Mouse (Mus musculus): ENCODE measurements around the gene Frem2. TPM values are rescaled to one million over a fixed set of nuclear protein-coding genes. Genes with fewer than 3 reads are reported as not detected.

Gene Frem2
- polyA plus RNA-seq, 1 experiment = 0.02 TPM

GRCm38 (mm10) chr3:53669736-53670135 lies 12.6 kb upstream of the Frem2 start:
- TF ChIP-seq TAL1 (IDR thresholded peaks at IDR 0.05; ENCODE audit: low read length) (no peak), GATA1 (IDR thresholded peaks at IDR 0.05; ENCODE audit: low read length) (no peak)
- Histone ChIP-seq H3K4me1 (ENCODE audit: control insufficient read depth) (peaks cover 7% of the 10 kb centered on the region), H3K27me3 (ENCODE audit: control insufficient read depth) (no peaks in the 10 kb centered on the region), H3K36me3 (ENCODE audit: control insufficient read depth) (no peaks in the 10 kb centered on the region), H3K4me3 (replicated peaks) (no peak overlapping the region), H3K9me3 (ENCODE audit: control insufficient read depth, low read length) (no peaks in the 10 kb centered on the region)

- TF ChIP-seq GATA1 (IDR thresholded peaks at IDR 0.05; ENCODE audit: low read length) (no peak), TAL1 (IDR thresholded peaks at IDR 0.05; ENCODE audit: low read length) (no peak)
- H3K4me1 ChIP-seq (ENCODE audit: control insufficient read depth) = no peaks in the 10 kb centered on the region; the same call in 1 of the 2 replicates
- H3K36me3 ChIP-seq (ENCODE audit: control insufficient read depth) = no peaks in the 10 kb centered on the region
- H3K4me3 ChIP-seq (replicated peaks) = peak overlapping the region; percentile 36
- peaks cover 13% of the 10 kb centered on the region for H3K9me3 ChIP-seq (ENCODE audit: control insufficient read depth, low read length)
- peaks cover 49% of the 10 kb centered on the region for H3K27me3 ChIP-seq (ENCODE audit: control insufficient read depth)
These were observed 784 bp upstream of the Frem2 start for GRCm38 (mm10) chr3:53657744-53658534.

GRCm38 (mm10) chr3:53656328-53656877 lies 752 bp downstream of the Frem2 start:
- Histone ChIP-seq H3K4me3 (replicated peaks) (peak overlapping the region; percentile 47), H3K36me3 (ENCODE audit: control insufficient read depth) (no peaks in the 10 kb centered on the region), H3K4me1 (ENCODE audit: control insufficient read depth) (no peaks in the 10 kb centered on the region; the same call in 1 of the 2 replicates), H3K27me3 (ENCODE audit: control insufficient read depth) (peaks cover 49% of the 10 kb centered on the region), H3K9me3 (ENCODE audit: control insufficient read depth, low read length) (peaks cover 13% of the 10 kb centered on the region)
- TF ChIP-seq TAL1 (IDR thresholded peaks at IDR 0.05; ENCODE audit: low read length) = no peak
- TF ChIP-seq GATA1 (IDR thresholded peaks at IDR 0.05; ENCODE audit: low read length) = no peak

- H3K9me3 ChIP-seq (ENCODE audit: control insufficient read depth, low read length) = peaks cover 13% of the 10 kb centered on the region
- peaks cover 49% of the 10 kb centered on the region for H3K27me3 ChIP-seq (ENCODE audit: control insufficient read depth)
- no peaks in the 10 kb centered on the region; the same call in 1 of the 2 replicates for H3K4me1 ChIP-seq (ENCODE audit: control insufficient read depth)
- no peak for TF ChIP-seq GATA1 (IDR thresholded peaks at IDR 0.05; ENCODE audit: low read length)
- no peak for TF ChIP-seq TAL1 (IDR thresholded peaks at IDR 0.05; ENCODE audit: low read length)
- no peaks in the 10 kb centered on the region for H3K36me3 ChIP-seq (ENCODE audit: control insufficient read depth)
- H3K4me3 ChIP-seq (replicated peaks) = no peak overlapping the region
These were observed 1.8 kb downstream of the Frem2 start for GRCm38 (mm10) chr3:53655343-53655742.

- no peaks in the 10 kb centered on the region for H3K36me3 ChIP-seq (ENCODE audit: control insufficient read depth)
- H3K9me3 ChIP-seq (ENCODE audit: control insufficient read depth, low read length) = peaks cover 8% of the 10 kb centered on the region
- H3K4me1 ChIP-seq (ENCODE audit: control insufficient read depth) = no peaks in the 10 kb centered on the region
- no peak overlapping the region for H3K4me3 ChIP-seq (replicated peaks)
- TF ChIP-seq GATA1 (IDR thresholded peaks at IDR 0.05; ENCODE audit: low read length) (no peak), TAL1 (IDR thresholded peaks at IDR 0.05; ENCODE audit: low read length) (no peak)
- H3K27me3 ChIP-seq (ENCODE audit: control insufficient read depth) = peaks cover 8% of the 10 kb centered on the region
These were observed 7.0 kb downstream of the Frem2 start for GRCm38 (mm10) chr3:53650003-53650748.

GRCm38 (mm10) chr3:53649425-53649824 lies 7.7 kb downstream of the Frem2 start:
- H3K4me1 ChIP-seq (ENCODE audit: control insufficient read depth) = peaks cover 4% of the 10 kb centered on the region
- no peaks in the 10 kb centered on the region for H3K36me3 ChIP-seq (ENCODE audit: control insufficient read depth)
- TF ChIP-seq TAL1 (IDR thresholded peaks at IDR 0.05; ENCODE audit: low read length) (no peak), GATA1 (IDR thresholded peaks at IDR 0.05; ENCODE audit: low read length) (no peak)
- peaks cover 2% of the 10 kb centered on the region for H3K9me3 ChIP-seq (ENCODE audit: control insufficient read depth, low read length)
- H3K4me3 ChIP-seq (replicated peaks) = no peak overlapping the region
- H3K27me3 ChIP-seq (ENCODE audit: control insufficient read depth) = peaks cover under 1% of the 10 kb centered on the region; the same call in 1 of the 2 replicates

- Histone ChIP-seq H3K4me1 (ENCODE audit: control insufficient read depth) (peaks cover 4% of the 10 kb centered on the region), H3K4me3 (replicated peaks) (no peak overlapping the region), H3K36me3 (ENCODE audit: control insufficient read depth) (no peaks in the 10 kb centered on the region), H3K27me3 (ENCODE audit: control insufficient read depth) (no peaks in the 10 kb centered on the region), H3K9me3 (ENCODE audit: control insufficient read depth, low read length) (no peaks in the 10 kb centered on the region; the same call in 1 of the 2 replicates)
- TF ChIP-seq GATA1 (IDR thresholded peaks at IDR 0.05; ENCODE audit: low read length) (no peak), TAL1 (IDR thresholded peaks at IDR 0.05; ENCODE audit: low read length) (no peak)
These were observed 8.3 kb downstream of the Frem2 start for GRCm38 (mm10) chr3:53648902-53649301.

GRCm38 (mm10) chr3:53635948-53636347 lies 21.2 kb downstream of the Frem2 start:
- Histone ChIP-seq H3K27me3 (ENCODE audit: control insufficient read depth) (no peaks in the 10 kb centered on the region), H3K9me3 (ENCODE audit: control insufficient read depth, low read length) (no peaks in the 10 kb centered on the region), H3K4me1 (ENCODE audit: control insufficient read depth) (no peaks in the 10 kb centered on the region), H3K4me3 (replicated peaks) (no peak overlapping the region), H3K36me3 (ENCODE audit: control insufficient read depth) (no peaks in the 10 kb centered on the region)
- TF ChIP-seq TAL1 (IDR thresholded peaks at IDR 0.05; ENCODE audit: low read length) (no peak), GATA1 (IDR thresholded peaks at IDR 0.05; ENCODE audit: low read length) (no peak)

- no peaks in the 10 kb centered on the region for H3K36me3 ChIP-seq (ENCODE audit: control insufficient read depth)
- no peak for TF ChIP-seq GATA1 (IDR thresholded peaks at IDR 0.05; ENCODE audit: low read length)
- no peak for TF ChIP-seq TAL1 (IDR thresholded peaks at IDR 0.05; ENCODE audit: low read length)
- no peaks in the 10 kb centered on the region for H3K4me1 ChIP-seq (ENCODE audit: control insufficient read depth)
- no peak overlapping the region for H3K4me3 ChIP-seq (replicated peaks)
- no peaks in the 10 kb centered on the region for H3K9me3 ChIP-seq (ENCODE audit: control insufficient read depth, low read length)
- no peaks in the 10 kb centered on the region for H3K27me3 ChIP-seq (ENCODE audit: control insufficient read depth)
These were observed 26.0 kb downstream of the Frem2 start for GRCm38 (mm10) chr3:53631126-53631525.

Measured in erythroblast, embryonic 14.5 days (primary cell).